Mouse (Mus musculus): Measurements from ENCODE around the gene Igsf21.

GRCm38 (mm10) chr4:140076428-140076827, 170.2 kb downstream of the Igsf21 start:
- TF ChIP-seq CTCF (IDR thresholded peaks at IDR 0.05; ENCODE audit: borderline replicate concordance, extremely low read depth, insufficient read depth, insufficient read length) (no peak), POLR2A (IDR thresholded peaks at IDR 0.05; ENCODE audit: borderline replicate concordance, extremely low read depth, insufficient read depth, insufficient read length, poor library complexity, severe bottlenecking) (no peak)
